Mouse (Mus musculus) c-Kit-positive CD71-positive TER-119-positive erythroid progenitor cells, embryonic 14.5 days (primary cell): ENCODE measurements at regions not wholly inside any gene's neighbourhood (a gene's known extent, or its start where the extent isn't known, plus 50 kb on each side); places are given as distances from the start of the nearest gene placed in this dataset.

ENCODE experiments used
- DNase-seq: peaks from one replicate; pipeline ENCODE4 v3.0.0-alpha.2; 2013; ENCODE audit warnings: low spot score

DNA sequence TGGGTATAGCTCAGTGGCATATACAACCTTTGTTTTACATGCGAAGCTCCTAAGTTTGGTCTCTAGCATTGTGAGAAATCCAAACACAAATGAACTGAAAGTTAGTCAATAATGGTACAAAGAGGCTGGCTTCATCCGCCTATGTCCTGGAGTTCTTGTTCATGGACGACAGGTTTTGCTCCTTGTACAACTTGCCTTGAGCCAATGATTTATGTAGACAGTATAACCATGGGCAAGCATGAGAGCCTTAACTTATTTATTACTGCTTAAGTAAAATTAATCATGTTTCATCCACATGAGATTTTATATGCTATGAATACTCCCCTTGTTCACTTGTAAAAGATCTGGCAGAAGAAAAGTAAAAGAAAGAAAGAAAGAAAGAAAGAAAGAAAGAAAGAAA lies 205.7 kb upstream of the Tet2 start:
- no peak for DNase-seq

DNA sequence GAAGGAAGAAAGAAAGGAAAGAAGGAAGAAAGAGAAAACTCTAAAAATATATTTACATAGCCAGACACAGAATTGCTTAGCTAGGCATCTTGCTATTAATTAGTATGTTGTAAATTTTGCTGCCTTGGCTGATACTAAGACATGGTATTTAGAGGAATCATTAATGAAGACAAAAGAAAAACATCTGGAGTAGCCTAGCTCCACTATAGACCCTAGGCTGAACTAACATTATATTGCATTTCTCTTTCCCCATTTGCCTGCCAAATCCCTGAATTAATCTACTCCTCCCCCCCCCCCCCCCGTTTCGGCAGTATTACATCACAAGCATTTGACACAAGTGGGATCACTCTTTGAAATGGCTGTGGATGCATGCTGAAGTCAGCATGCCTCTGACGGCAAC lies 206.1 kb upstream of the Tet2 start:
- no peak for DNase-seq

DNA sequence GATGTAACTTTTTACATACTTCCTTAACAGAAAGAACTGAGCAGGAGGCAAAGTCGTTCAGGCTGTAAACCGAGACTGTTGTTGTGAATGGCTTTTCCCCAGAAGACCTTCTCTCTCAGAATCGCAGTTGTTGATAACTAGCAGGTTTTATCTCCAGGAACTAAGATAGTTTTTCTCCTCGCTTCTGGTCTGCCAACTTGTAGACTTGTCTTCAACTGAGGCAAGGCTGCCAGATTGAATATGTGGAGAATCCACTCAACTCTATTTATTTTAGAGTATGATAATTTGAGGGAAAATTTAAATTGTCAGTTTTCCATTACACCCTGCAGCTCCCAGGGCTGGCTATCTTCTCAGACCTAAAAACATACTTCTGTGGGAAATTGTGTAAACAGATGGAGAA lies 206.6 kb upstream of the Tet2 start:
- no peak for DNase-seq

DNA sequence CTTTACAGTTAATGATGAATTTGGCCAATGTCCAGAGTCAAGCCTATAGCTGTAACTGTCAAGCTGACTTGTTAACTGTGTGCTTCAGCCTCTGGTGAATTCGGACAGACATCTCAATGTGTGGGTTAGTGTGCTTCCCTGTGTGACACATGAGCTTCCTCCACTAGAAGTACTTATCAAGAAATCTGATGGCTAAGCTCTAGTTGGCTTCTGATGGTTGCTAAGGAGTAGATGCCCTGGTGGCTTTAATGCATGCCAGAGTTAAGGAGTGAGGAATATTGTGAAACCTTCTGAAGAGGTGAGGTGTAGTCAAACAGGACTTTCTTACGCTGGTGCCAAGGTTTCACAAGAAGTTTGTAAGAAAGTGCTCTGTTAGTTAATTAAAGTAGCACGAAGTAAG lies 208.1 kb upstream of the Tet2 start:
- DNase-seq, result no peak

DNA sequence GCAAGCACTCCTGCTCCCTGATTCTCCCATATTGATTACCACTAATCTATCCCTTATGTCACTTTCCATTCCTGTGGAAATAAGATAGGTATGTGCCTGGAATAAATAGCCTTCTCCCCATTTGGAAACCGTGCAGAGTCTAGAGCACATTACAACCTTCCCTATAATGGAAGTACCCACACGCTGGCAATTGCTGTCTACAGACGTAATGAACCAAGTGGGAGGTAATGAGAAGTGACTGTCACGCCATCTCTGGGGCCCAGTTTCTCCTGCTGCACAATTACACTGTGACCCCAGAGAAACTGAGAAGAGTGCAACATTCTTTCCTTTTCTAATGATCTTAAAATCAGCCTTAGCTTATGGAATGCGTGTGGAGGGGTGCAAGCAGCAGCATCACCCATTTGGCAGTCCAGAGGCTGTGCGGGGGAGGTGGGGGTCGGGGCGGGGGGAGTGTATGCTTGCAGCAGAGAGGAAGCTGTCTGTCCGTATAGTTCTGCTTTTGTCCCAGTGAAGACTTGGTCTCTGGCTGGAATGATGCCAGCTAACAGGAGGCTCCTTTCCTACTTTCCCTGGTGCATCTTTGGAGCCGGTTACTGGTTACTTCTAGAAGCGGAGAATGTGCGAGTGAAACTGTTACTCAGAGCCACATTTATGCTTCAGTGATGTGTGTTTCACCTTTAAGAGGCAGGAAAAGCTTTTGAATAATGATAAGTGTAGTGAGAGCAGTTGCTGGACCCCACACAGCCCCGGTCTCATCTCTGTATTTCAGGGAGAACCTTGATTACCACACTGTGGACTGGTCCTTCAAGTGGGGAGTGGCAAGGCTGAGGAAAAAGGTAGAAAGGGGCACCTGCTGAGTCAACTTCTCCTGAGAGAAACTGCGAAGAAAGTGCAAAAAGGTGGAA lies 209.3 kb upstream of the Tet2 start:
- DNase-seq, result no peak

DNA sequence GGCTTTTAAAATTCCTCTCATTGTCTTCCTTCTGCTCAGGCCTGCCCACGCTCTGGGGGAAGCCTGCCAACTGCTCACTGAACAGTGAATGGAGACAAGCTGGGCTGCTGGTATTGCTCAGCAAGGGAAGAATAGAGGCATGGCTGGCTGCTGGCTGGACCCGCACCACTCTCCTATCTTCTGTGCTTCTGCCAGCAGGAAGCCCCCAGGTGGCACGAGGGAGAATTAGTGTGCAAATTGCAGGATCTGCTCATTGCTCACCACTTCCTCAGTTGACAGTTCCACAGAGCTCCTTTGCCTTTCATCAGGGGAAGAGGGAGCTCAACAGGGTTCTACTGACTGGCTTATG lies 209.9 kb upstream of the Tet2 start:
- DNase-seq, result no peak

DNA sequence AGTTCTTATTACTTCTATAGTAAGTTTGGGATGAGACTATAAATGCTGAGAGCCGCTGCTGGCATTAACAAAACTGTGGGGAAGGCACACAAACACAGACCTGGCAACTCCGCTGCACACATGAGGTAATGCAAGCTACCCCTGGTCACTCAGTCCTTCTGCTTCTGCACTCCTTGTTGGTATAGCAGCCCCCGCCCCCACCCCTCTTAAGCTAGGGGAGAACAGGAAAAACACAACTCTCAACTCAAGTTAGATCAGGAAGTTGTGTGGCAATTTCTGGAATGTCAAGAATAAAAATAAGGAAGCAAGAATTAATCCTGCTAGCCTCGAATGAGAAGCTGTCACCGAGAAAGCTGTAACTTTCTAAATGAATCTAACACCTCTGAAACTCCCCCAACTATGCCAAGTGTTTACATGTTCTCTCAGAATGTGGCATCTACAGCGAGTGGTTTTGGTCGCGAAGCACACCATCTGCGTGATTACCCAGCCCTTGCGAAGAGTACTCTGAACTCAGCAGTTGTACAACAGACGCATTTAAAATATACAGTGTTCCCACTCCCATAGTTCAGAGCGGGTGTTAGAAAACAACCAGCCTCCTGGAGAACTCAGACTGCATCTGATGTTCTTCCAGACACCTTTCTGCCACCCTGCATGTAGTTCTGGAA lies 212.9 kb upstream of the Tet2 start:
- no peak for DNase-seq

DNA sequence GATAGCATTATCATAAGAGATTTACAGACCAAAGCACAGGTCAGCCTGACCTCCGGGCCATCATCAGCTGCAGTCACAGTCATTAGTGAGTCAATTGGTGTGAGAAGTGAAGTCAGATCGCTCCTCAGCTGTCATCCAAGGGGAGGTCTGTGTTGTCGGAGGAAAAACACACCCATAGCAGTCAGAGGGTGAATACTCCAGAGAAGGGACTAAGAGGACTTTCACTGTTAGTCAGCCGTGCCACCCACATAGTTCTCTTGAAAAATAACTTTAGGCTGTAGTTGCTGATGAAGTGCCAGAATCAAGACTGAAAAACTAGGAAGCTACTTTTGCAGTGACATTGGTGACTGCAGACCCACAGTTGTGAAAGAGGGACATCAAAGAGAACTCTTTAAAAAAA lies 213.5 kb upstream of the Tet2 start:
- no peak for DNase-seq

DNA sequence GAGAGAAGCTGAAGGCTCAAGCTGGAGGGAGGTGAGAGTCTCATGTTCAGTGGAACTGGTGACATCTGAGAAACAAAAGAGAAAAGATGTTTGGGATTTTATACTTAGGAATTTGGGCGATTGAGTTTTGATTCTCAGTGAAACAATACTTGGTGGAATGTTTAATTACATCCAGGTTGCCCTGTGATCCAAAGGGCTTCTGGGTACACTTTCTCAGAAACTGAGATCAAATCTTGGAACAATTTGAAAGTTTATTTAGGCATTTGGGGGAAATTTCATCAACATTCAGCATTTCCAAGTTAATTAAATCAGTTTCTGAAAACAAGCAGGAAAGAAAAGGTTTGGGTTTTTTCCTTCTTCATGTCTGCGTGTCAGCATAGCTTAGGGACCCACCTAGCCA lies 214.7 kb upstream of the Tet2 start:
- DNase-seq, result no peak

DNA sequence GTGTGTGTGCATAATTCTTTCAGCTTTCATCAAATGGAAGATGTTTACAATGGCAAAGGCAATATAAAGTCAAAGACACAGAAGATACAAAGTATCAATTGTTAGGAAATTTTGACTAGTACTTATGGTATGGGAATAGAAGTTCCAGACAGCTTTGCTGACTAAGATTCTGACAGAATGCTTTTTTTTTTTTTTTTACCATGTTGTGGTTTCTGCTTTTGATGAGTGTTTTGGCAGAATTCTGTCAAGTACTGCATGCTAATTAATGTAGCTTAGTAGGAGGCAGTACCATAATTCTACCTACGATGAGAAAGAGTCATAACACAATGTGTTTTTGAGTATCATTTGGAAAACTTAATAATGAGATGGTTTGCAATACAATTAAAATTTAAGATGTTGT lies 215.3 kb upstream of the Tet2 start:
- DNase-seq, result no peak

DNA sequence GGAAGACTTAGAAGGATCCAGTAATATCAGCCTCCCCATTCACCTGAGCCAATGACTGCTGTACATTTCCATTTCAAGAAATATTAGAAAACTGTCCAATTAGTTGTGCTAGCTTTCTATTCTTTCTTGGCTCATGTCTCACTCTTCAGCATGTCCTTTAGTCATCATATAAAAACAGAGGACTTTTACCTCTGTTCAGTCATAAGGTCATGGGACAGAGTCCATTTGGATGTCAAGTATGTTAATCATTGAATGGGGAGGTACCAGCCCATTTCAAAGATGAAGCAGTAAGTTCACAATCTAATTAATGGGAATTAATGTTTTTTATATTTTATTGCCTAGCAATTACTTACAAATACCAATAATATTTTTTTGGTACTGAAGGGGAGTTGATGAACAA lies 218.8 kb upstream of the Tet2 start:
- no peak for DNase-seq

DNA sequence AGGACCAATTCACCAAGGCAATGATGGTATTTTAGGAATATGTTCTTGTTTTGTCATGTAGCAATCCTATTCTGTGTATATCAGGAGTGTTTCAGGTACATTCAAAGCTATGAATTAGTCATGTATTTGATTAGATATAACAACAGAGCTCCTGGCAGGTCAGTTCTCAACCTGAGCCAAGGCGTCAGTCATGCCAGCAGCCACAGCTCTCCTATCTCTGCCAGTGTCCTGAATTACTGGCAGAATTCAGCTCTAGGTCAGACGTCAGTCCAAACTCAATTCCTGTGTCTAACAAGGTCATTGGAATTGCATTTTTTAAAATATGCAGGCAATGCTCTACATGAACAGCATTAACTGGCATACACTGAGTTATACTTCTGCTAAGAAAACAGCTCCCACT lies 228.6 kb upstream of the Tet2 start:
- no peak for DNase-seq

DNA sequence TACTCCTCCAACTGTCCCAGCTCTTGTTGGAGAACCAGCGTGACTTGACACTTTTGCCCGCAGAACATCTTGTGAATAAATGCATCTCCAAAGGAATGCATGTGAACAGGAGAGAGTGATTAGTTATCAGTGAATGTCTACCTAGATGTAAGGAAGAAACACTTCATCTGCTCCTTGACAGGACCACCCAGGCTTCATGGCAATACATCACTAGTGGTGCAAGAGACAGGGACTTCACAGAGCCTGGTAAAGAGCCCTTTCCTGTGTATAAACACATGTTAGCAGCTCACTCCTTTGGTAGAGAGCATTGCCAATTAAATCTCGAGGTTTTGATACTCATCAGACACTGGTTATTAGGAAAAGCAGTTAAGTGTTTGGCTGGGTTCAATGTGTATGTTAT lies 229.3 kb upstream of the Tet2 start:
- DNase-seq, result no peak

DNA sequence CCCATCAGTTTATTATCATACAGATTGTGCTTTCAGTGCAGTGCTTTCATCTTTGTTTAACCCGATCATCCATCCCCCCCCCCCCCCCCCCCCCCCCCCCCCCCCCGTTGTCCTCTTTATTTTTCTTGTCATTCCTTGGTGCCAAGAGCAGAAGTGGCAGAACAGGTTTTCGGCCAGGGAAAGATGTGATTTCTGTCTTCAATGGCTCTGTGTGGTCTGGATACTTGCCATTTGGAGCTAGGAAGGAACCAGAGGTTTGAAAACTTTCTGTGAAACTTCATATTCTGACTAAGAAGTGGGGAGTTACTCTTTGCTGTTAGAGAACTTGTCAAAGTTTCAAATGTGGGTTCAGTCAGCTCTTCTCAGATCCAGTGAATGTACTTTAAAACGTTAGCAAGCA lies 231.1 kb upstream of the Tet2 start:
- no peak for DNase-seq

DNA sequence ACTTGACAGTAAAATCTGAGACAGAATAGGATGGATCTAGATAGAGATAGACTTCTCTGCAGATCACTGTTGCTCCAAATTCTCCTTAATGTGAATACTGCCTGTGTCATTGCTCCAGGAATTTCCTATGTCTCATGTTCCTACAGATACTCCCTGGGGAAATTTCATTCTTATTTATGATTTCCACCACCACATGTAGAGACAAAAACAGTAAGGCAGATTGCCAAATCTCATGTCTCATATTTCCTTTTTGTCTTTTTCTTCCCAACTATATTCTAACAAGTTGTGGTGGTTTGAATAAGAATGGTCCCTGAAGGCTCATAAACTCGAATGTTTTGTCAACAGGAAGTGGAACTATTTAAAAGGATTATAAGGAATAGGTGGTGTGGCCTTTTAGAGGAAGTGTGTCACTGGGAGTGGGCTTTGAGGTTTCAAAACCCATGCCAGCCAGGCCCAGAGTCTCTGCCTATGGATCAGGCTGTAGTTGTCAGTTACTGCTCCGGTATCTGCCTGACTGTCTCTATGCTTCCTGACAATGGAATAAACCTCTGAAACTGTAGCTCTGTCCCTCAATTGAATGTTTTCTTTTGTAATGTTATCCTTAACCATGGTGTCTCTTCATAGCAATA lies 234.3 kb upstream of the Tet2 start:
- DNase-seq, result no peak

DNA sequence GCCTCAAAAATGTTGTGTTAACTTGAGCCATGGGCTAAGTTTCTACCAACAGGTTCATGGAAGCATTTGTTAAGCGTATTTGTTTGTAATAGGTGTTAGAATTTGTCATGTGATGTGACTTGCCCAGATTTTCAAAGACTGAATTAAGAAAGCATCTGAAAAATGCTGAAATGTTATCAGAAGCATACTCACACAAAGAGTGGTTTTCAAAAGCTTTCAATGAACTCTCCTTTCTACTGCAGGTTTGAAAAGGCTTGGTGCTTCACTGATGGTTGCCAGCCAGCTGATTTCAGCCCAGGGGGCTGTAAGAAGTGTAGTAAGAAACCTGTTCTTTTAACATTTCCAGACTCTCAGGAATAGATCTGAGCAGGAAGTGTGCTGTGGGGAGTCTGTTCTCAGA lies 238.1 kb upstream of the Tet2 start:
- DNase-seq, result no peak

DNA sequence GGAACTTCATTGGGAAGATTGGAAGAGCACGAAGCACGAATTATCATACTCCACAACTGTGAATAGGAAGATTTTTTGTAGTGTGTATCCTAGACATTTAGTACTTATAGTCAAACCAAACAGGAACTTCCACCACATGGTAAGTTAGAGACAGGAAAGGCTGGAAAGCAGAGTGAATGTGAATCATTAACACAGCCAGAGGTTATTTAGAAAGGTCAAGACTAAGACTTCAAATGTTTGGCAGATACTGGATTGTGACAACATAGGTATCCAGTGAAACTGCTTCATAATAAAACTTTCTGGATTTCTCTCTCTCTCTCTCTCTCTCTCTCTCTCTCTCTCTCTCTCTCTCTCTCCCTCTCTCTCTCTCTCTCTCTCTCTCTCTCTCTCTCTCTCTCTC lies 246.4 kb upstream of the Tet2 start:
- no peak for DNase-seq

DNA sequence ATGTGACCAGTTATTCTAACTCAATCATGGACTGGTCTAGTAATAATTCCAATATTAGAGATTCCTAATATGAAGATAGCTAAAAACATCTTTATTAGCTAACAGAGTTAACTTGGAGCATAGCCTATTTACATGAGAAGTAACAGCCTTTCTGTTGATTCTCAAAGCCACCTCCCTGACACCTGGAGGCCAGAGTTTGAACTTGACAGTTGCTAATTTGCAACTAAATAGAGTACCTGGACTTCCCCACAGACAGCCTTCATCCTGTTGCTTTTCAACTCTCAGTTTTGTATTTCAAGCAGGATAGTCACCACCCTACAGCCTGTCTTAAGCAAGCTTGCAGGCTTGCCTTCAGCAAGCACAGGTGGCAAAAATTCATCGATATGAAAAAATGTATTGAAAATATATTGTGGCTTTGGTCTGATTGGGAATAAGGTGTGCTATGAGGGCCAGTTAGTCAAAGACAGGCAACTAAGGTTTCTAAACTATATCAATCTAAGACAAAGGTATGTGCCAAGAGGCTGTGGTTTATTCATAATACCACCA lies 264.1 kb upstream of the Tet2 start:
- DNase-seq, result no peak

DNA sequence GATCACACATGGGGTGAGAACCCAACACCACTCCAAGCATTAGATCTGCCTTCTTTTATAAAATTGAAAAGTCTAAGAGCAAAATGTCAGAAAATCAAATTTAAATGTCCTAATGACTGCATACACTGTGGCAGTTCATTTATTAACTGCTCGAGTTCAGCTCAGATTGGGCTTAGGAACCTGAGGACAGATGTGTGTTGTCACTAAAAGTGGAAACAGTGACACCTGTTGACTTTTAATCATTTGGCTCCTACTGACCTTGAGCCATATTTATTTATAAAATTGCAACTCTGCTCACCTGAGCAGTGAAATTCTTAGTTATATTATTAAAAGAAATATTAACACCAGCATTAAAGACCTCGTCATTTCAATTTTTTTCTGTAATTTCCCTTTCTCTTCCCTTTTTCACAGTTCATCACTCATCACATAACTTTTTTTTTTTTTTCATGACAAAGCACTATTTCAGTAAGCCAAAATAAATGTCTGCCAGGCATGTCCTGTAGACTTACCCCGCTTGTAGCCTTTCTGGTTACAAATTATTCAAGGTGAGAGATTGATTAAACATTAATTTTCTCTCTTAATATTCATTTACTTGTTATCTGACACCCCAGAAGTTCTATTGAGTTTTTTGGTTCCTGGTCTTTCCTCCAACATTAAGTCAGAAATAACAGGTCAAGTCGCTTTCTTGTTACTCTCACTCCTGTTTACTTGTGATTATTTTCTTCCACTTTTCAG lies 274.2 kb upstream of the Tet2 start:
- no peak for DNase-seq

DNA sequence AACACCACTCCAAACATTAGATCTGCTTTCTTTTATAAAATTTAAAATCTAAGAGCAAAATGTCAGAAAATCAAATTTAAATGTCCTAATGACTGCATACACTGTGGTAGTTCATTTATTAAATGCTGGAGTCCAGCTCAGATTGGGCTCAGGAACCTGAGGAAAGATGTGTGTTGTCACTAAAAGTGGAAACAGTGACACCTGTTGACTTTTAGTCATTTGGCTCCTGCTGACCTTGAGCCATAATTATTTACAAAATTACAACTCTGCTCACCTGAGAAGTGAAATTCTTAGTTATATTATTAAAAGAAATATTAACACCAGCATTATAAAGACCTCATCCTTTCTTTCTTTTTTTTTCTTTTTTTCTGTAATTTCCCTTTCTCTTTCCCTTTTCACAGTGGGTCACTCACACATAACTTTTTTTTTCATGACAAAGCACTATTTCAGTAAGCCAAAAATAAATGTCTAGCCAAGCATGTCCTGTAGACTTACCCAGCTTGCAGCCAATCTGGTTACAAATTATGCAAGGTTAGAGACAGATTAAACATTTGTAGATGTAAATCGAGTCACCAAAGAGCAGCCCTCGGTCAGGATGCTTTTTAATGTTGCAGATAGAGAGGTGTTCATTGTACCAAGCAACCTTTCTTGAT lies 288.9 kb upstream of the Tet2 start:
- DNase-seq, result no peak

DNA sequence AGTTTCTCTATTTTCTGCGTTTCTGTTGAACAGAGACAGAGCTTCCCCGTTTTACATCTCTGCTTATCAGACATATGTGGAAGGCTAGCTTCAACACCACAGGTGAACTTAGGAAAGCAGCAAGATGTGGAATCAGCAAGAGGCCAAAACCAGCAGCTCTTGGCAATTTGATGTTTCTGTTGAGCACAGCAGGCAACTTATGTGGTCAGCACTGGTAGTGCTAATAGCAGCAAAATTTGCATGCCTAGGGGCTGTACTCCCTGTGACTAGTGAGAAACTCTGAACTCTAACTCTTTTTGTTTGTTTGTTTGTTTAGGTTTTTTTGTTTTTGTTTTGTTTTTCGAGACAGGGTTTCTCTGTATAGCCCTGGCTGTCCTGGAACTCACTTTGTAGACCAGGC lies 289.5 kb upstream of the Tet2 start:
- DNase-seq, result no peak

DNA sequence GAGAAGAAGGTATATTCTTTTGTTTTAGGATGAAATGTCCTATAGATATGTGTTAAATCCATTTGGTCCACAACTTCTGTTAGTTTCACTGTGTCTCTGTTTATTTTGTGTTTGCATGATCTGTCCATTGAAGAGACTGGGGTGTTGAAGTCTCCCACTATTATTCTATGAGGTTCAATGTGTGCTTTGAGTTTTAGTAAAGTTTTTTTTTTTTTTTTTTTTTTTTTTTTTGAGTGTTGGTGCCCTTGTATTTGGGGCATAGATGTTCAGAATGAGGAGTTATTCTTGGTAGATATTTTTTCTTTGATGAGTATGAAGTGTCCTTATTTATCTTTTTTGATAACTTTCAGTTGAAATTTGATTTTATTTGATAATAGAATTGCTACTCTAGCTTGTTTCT lies 301.4 kb upstream of the Tet2 start:
- DNase-seq, result no peak
